9 mouse cellular contexts compared by ENCODE assay signal in genomic region chr17:70968606-70969191, GRCm38 (mm10). TPM values are rescaled to one million over a fixed set of nuclear protein-coding genes. Genes with fewer than 3 reads are reported as not detected.
DNase-seq lines count a peak whose midpoint lies in the region; TF ChIP-seq lines count a peak whose summit lies in the region.
"Had no signal": no experiment of that assay in that cellular context is flagged by ENCODE, and none has a peak within 500 bp of the region (broad histone marks: within the 10 kb centered on the region; RNA-seq: fewer than 3 reads in every experiment).

No protein-coding gene starts in this region.

- no peak for DNase-seq in left cerebral cortex, adult 2 months (ENCODE audit: extremely low spot score in 1 of 2, low spot score in 2 of 2)
- DNase-seq in left cerebral cortex, adult 18-20 months (ENCODE audit: low spot score in 2 of 2): no peak
- peak; percentile 80 for DNase-seq in NIH3T3 (ENCODE audit: low read depth)
- peak; percentile 8 for DNase-seq in hindbrain, embryonic 10.5 days (ENCODE audit: low spot score)
- DNase-seq in naive thymus-derived CD4-positive, alpha-beta T cell, adult 2 months (ENCODE audit: low read depth): peak; percentile 79
- no peak for DNase-seq in left cerebral cortex, postnatal 10 days (ENCODE audit: extremely low spot score in 1 of 2, low spot score in 2 of 2)
- DNase-seq in urinary bladder, postnatal 25 days (ENCODE audit: low spot score): no peak
- no peak for DNase-seq in frontal cortex, postnatal 25 days (ENCODE audit: low spot score in 2 of 2)

- intact Hi-C loops in left cerebral cortex, adult 2 months (cut with DNase I): loop anchor here (2.0 to 5.0 kb wide), 4 partner anchors 122 to 441 kb away; no protein-coding TSS in a partner anchor
- intact Hi-C loops in left cerebral cortex, postnatal 10 days (cut with DNase I): loop anchor here (5.0 to 10.0 kb wide), 4 partner anchors 111 to 534 kb away; no protein-coding TSS in a partner anchor

- peaks cover 20% of the 10 kb centered on the region for H3K4me1 ChIP-seq in hindbrain, embryonic 10.5 days (replicated peaks)

- no peak overlapping the region for H3K4me3 ChIP-seq in left cerebral cortex, adult 2 months
- H3K4me3 ChIP-seq in hindbrain, embryonic 10.5 days: no peak overlapping the region
- H3K4me3 ChIP-seq: embryonic facial prominence, embryonic 15.5 days had no signal

- peaks cover 3% of the 10 kb centered on the region; the same call in 1 of the 2 replicates for H3K27me3 ChIP-seq in hindbrain, embryonic 10.5 days (ENCODE audit: insufficient read depth, poor library complexity, severe bottlenecking)
- H3K27me3 ChIP-seq: embryonic facial prominence, embryonic 15.5 days had no signal

- 31% methylated on average over 8 of the region's 8 CpGs for WGBS in hindbrain, embryonic 10.5 days

- H3K27ac ChIP-seq in left cerebral cortex, adult 2 months: no peak overlapping the region
- H3K27ac ChIP-seq in hindbrain, embryonic 10.5 days: no peak overlapping the region
- H3K27ac ChIP-seq: embryonic facial prominence, embryonic 15.5 days had no signal

- H3K36me3 ChIP-seq in hindbrain, embryonic 10.5 days: peaks cover 7% of the 10 kb centered on the region

- TF ChIP-seq CTCF in left cerebral cortex, adult 2 months (IDR thresholded peaks at IDR 0.05): peak; percentile 71

- H3K9me3 ChIP-seq in hindbrain, embryonic 10.5 days: no peaks in the 10 kb centered on the region
- H3K9me3 ChIP-seq: embryonic facial prominence, embryonic 15.5 days had no signal

RNA-seq across cellular contexts. Expression of gene Myom1, which starts 33.7 kb away (rescaled TPM):
- total RNA-seq in left cerebral cortex, adult 2 months (2021): 1 to 10 TPM; 1.6 to 2.2 TPM
- 1 to 10 TPM; 1.6 to 2.3 TPM for total RNA-seq in left cerebral cortex, adult 18-20 months (2021)
- 0.99 and 2.7 TPM in 2 replicates for polyA plus RNA-seq in hindbrain, embryonic 10.5 days (2016; fragmentation: Nextera tagmentation; extraction: Ambion mirVana)
- total RNA-seq in left cerebral cortex, postnatal 10 days (2021): 1 to 10 TPM; 3.4 to 3.9 TPM

RNA-seq across cellular contexts. Expression of gene Myl12a, which starts 34.0 kb away (rescaled TPM):
- 10 to 100 TPM; 39.0 to 43.4 TPM for total RNA-seq in left cerebral cortex, adult 2 months (2021)
- total RNA-seq in left cerebral cortex, adult 18-20 months (2021): 10 to 100 TPM; 35.3 to 37.9 TPM
- polyA plus RNA-seq in hindbrain, embryonic 10.5 days (2016; fragmentation: Nextera tagmentation; extraction: Ambion mirVana): 427 and 441 TPM in 2 replicates
- total RNA-seq in left cerebral cortex, postnatal 10 days (2021): 10 to 100 TPM; 45.1 to 47.8 TPM

Comparison
In these comparisons a context has a peak if more than half of its experiments do, and no peak if none do; other contexts are left out.
1. DNase-seq: peak in NIH3T3 (single experiment), hindbrain, embryonic 10.5 days (single experiment) and naive thymus-derived CD4-positive, alpha-beta T cell, adult 2 months (single experiment); none in left cerebral cortex, adult 2 months (0 of 2), left cerebral cortex, adult 18-20 months (0 of 2), left cerebral cortex, postnatal 10 days (0 of 2), urinary bladder, postnatal 25 days (single experiment) and frontal cortex, postnatal 25 days (0 of 2).